Mouse (Mus musculus): ENCODE data around the gene Gm39653. TPM values are rescaled to one million over a fixed set of nuclear protein-coding genes. Genes with fewer than 3 reads are reported as not detected.

Gm39653 gene
- polyA plus RNA-seq (2012; rRNA removed): not detected in 2 replicates

GRCm38 (mm10) chr1:63615668-63616067, at the start of gene Gm39653:
TSS of gene Gm39653 (plus strand) at chr1:63615968.

Other genes starting within 250 kb of the Gm39653 start
- 5.3 and 7.2 TPM in 2 replicates for gene Adam23, start 170.1 kb upstream of the Gm39653 start, polyA plus RNA-seq (2012; rRNA removed)
- gene Dytn, start 71.0 kb downstream of the Gm39653 start, polyA plus RNA-seq (2012; rRNA removed): not detected in 2 replicates
- gene Mdh1b, start 114.3 kb downstream of the Gm39653 start, polyA plus RNA-seq (2012; rRNA removed): not detected in 2 replicates
- gene Fastkd2, start 114.6 kb downstream of the Gm39653 start, polyA plus RNA-seq (2012; rRNA removed): 1.2 and 2.0 TPM in 2 replicates
- not detected in 2 replicates for gene 4933402D24Rik, start 153.3 kb downstream of the Gm39653 start, polyA plus RNA-seq (2012; rRNA removed)